Mouse (Mus musculus): Measurements from ENCODE around the gene Slc22a13. TPM values are rescaled to one million over a fixed set of nuclear protein-coding genes. Genes with fewer than 3 reads are reported as not detected.
A peak's percentile ranks its signal among the peaks of the same experiment; 100 is the strongest.

Gene Slc22a13
- polyA plus RNA-seq, 1 experiment from 2014 or later: not detected

DNA sequence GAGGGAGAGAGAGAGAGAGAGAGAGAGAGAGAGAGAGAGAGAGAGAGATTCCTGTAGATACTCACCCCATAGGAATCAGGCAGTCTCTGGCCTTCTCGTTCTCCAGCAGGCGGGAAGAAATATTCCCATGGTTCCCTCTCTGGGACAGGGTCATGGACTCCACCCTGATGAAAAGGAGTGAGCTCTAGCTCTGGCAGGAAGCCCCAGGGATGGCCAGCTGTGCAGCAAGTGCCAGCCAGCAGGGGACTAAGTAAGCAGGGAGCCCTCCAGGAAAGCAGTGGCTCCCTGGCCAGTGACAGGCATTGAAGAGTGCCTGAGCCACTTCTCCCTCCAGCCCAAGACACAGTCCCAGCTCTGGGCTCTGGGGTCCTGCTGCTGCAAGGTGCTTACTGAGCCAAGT, 57.1 kb downstream of the Slc22a13 start:
- WGBS: 52% methylated on average over 2 of the region's 2 CpGs
- no peak for ATAC-seq
- no peaks in the 10 kb centered on the region for H3K4me1 ChIP-seq (ENCODE audit: control insufficient read depth, insufficient read depth, low read length)
- H3K27me3 ChIP-seq (replicated peaks; ENCODE audit: control insufficient read depth, insufficient read depth, low read length): no peaks in the 10 kb centered on the region
- no peak overlapping the region for H3K9ac ChIP-seq (ENCODE audit: low read length)
- H3K36me3 ChIP-seq (ENCODE audit: control insufficient read depth, insufficient read depth, low read length): no peaks in the 10 kb centered on the region
- no peak for DNase-seq (ENCODE audit: low spot score)
- no peak overlapping the region for H3K27ac ChIP-seq (ENCODE audit: low read depth, low read length)
- H3K4me2 ChIP-seq (ENCODE audit: low read length): no peak overlapping the region
- no peak overlapping the region for H3K4me3 ChIP-seq (ENCODE audit: low read depth, low read length)
- H3K9me3 ChIP-seq (replicated peaks; ENCODE audit: control insufficient read depth, low read length): no peaks in the 10 kb centered on the region

DNA sequence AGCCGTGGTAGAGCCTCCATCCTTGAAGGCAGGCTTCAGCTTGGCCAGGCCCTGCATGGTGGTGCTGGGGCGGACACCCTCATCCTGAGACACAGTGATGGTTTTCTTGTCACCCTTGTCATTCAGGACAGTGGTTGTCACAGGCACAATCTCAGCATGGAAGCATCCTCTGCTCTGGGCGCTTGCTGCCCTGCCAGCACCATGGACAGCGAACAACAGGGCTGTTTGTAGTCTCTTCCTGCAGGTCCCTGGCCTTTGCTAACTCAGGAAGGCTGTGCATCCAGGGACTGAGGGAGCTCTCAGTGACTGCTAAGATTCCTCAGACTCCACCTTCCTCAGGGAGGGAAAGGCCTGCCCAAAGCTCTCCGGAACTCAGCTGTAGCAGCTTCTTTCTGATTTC, 59.3 kb downstream of the Slc22a13 start:
- Histone ChIP-seq H3K9me3 (replicated peaks; ENCODE audit: control insufficient read depth, low read length) (no peaks in the 10 kb centered on the region), H3K27ac (ENCODE audit: low read depth, low read length) (no peak overlapping the region), H3K4me1 (ENCODE audit: control insufficient read depth, insufficient read depth, low read length) (no peaks in the 10 kb centered on the region), H3K36me3 (ENCODE audit: control insufficient read depth, insufficient read depth, low read length) (no peaks in the 10 kb centered on the region), H3K9ac (ENCODE audit: low read length) (no peak overlapping the region), H3K4me3 (ENCODE audit: low read depth, low read length) (no peak overlapping the region), H3K4me2 (ENCODE audit: low read length) (no peak overlapping the region), H3K27me3 (replicated peaks; ENCODE audit: control insufficient read depth, insufficient read depth, low read length) (no peaks in the 10 kb centered on the region)
- no peak for ATAC-seq
- WGBS: 27% methylated on average over 5 of the region's 5 CpGs
- peak; percentile 22 for DNase-seq (ENCODE audit: low spot score)

DNA sequence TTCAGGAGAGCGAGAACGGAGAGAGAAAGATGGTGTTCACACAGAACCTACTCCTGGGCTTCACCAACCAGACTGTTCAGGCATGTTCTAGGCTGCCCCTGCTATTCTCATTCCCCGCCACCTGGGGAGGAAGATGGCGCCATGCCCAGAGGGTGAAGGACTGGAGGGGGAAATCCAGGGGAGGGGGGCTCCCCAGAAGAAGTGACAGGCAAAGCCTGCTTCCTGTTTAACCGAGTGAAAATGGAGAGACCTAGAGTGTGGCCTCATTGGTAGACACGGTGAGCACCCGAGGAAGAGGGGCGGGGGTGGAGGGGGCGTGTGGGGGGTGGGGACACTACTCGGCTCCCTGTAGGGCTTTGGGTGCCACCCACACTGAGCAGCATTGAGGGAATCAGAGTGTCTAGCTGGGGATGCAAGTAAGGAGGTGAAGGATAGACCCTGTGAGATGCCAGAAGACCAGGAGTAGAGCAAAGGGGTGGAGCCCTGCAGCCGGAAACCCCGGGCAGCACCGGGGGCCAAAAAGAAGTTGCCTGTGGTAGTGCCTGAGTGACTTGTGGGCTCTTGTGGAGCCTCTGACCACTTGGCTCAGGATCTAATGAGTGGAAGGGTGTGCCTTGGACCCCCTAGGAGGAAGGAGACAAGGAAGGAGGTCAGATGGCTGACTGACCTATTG, 62.7 kb downstream of the Slc22a13 start:
- ATAC-seq (no peak), DNase-seq (ENCODE audit: low spot score) (no peak)
- H3K9me3 ChIP-seq (replicated peaks; ENCODE audit: control insufficient read depth, low read length): no peaks in the 10 kb centered on the region
- no peak overlapping the region for H3K4me2 ChIP-seq (ENCODE audit: low read length)
- H3K36me3 ChIP-seq (ENCODE audit: control insufficient read depth, insufficient read depth, low read length): no peaks in the 10 kb centered on the region
- no peak overlapping the region for H3K4me3 ChIP-seq (ENCODE audit: low read depth, low read length)
- no peaks in the 10 kb centered on the region for H3K4me1 ChIP-seq (ENCODE audit: control insufficient read depth, insufficient read depth, low read length)
- H3K27ac ChIP-seq (ENCODE audit: low read depth, low read length): no peak overlapping the region
- no peaks in the 10 kb centered on the region for H3K27me3 ChIP-seq (replicated peaks; ENCODE audit: control insufficient read depth, insufficient read depth, low read length)
- 79% methylated on average over 13 of the region's 13 CpGs for WGBS
- H3K9ac ChIP-seq (ENCODE audit: low read length): no peak overlapping the region

DNA sequence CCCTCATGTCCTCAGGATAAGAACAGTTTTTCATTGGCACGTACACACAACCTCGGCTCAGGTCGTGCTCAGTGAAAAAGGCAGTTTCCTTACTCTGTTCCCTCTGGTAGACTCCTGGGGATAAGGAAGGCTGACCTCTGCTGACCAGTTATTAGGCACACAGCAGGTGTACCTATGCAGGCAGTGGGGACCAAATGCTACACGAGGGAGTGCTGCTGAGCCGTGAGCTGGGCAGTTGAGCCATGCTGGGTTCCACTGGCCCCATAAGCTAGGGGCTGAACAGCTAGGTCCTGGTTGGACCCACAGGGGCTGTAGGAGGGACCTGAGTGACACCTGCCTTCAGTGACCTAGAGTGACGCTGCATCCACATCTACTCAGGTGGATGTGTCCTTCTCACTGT, 63.3 kb downstream of the Slc22a13 start:
- Histone ChIP-seq H3K4me3 (ENCODE audit: low read depth, low read length) (no peak overlapping the region), H3K4me1 (ENCODE audit: control insufficient read depth, insufficient read depth, low read length) (no peaks in the 10 kb centered on the region), H3K27ac (ENCODE audit: low read depth, low read length) (no peak overlapping the region), H3K9me3 (replicated peaks; ENCODE audit: control insufficient read depth, low read length) (no peaks in the 10 kb centered on the region), H3K27me3 (replicated peaks; ENCODE audit: control insufficient read depth, insufficient read depth, low read length) (no peaks in the 10 kb centered on the region), H3K36me3 (ENCODE audit: control insufficient read depth, insufficient read depth, low read length) (no peaks in the 10 kb centered on the region), H3K4me2 (ENCODE audit: low read length) (no peak overlapping the region), H3K9ac (ENCODE audit: low read length) (no peak overlapping the region)
- ATAC-seq: no peak
- DNase-seq (ENCODE audit: low spot score): no peak
- 60% methylated on average over 6 of the region's 6 CpGs for WGBS

DNA sequence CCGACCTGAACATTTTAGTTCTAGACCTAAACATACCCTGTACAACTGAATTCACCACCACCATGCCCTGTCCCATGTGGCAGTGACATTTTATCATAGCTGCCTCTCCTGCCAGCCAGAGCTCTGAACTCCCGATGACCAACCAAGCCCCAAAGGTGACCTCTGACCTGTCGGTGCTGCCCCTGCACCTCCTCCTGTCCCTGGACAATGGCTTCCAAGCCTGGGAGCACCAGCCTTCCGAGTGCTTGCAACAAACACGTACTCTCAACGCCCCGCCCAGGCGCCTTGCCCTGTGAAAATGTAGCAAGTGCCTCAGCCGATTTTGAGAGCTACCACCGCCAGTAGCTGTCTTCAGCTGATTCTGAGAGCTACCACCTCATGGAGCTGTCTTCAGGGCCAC, 63.8 kb downstream of the Slc22a13 start:
- no peak overlapping the region for H3K9ac ChIP-seq (ENCODE audit: low read length)
- no peak overlapping the region for H3K4me3 ChIP-seq (ENCODE audit: low read depth, low read length)
- no peaks in the 10 kb centered on the region for H3K36me3 ChIP-seq (ENCODE audit: control insufficient read depth, insufficient read depth, low read length)
- H3K9me3 ChIP-seq (replicated peaks; ENCODE audit: control insufficient read depth, low read length): no peaks in the 10 kb centered on the region
- H3K27me3 ChIP-seq (replicated peaks; ENCODE audit: control insufficient read depth, insufficient read depth, low read length): no peaks in the 10 kb centered on the region
- no peak overlapping the region for H3K4me2 ChIP-seq (ENCODE audit: low read length)
- 55% methylated on average over 10 of the region's 10 CpGs for WGBS
- DNase-seq (ENCODE audit: low spot score) (no peak), ATAC-seq (no peak)
- H3K4me1 ChIP-seq (ENCODE audit: control insufficient read depth, insufficient read depth, low read length): no peaks in the 10 kb centered on the region
- H3K27ac ChIP-seq (ENCODE audit: low read depth, low read length): no peak overlapping the region

DNA sequence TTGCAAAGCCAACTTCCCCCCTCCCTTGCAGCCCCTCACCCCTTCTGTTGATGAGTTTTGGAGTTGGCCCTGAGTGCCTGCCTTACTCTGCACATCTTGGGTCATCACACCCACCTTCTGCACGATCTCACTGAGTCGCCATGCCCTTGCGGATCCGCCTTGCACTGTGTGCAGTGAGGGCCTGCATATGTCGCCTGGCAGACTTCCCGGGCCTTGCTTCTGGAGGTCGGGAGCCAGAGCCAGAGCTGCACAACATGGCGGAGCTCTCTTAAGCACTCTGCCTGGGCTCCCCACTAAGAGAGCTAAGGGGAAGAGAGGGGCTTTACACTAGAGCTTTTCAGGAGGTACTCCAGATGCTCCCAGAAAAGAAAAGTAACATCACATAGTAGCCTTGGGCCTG, 64.2 kb downstream of the Slc22a13 start:
- Histone ChIP-seq H3K4me2 (ENCODE audit: low read length) (no peak overlapping the region), H3K36me3 (ENCODE audit: control insufficient read depth, insufficient read depth, low read length) (no peaks in the 10 kb centered on the region), H3K27me3 (replicated peaks; ENCODE audit: control insufficient read depth, insufficient read depth, low read length) (no peaks in the 10 kb centered on the region), H3K9ac (ENCODE audit: low read length) (no peak overlapping the region), H3K4me1 (ENCODE audit: control insufficient read depth, insufficient read depth, low read length) (no peaks in the 10 kb centered on the region), H3K27ac (ENCODE audit: low read depth, low read length) (no peak overlapping the region), H3K9me3 (replicated peaks; ENCODE audit: control insufficient read depth, low read length) (no peaks in the 10 kb centered on the region), H3K4me3 (ENCODE audit: low read depth, low read length) (no peak overlapping the region)
- no peak for ATAC-seq
- peak; percentile 33 for DNase-seq (ENCODE audit: low spot score)
- WGBS: 66% methylated on average over 8 of the region's 8 CpGs

DNA sequence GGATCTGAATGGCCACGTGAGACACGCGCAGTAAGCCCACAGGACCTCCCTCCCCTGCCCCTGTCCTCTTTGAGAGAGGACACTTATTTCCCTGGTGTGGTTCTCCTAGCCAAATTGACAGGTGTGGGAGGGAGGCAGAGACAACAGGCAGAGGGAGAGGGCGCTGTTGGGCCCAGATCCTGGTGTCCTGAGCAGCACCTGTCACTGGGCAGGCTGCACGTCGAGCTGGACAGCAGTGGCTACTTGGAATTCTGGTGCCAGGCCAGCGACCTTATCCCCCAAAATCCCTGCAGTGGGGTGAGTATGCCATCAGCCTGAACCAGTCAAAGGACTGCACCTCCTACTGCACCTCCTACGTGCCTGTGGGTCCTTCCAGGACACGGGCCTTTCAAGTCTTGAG, 65.5 kb downstream of the Slc22a13 start:
- Histone ChIP-seq H3K9me3 (replicated peaks; ENCODE audit: control insufficient read depth, low read length) (no peaks in the 10 kb centered on the region), H3K4me2 (ENCODE audit: low read length) (no peak overlapping the region), H3K4me3 (ENCODE audit: low read depth, low read length) (no peak overlapping the region), H3K4me1 (ENCODE audit: control insufficient read depth, insufficient read depth, low read length) (no peaks in the 10 kb centered on the region), H3K36me3 (ENCODE audit: control insufficient read depth, insufficient read depth, low read length) (no peaks in the 10 kb centered on the region), H3K27me3 (replicated peaks; ENCODE audit: control insufficient read depth, insufficient read depth, low read length) (no peaks in the 10 kb centered on the region), H3K9ac (ENCODE audit: low read length) (no peak overlapping the region), H3K27ac (ENCODE audit: low read depth, low read length) (no peak overlapping the region)
- no peak for DNase-seq (ENCODE audit: low spot score)
- WGBS: 71% methylated on average over 9 of the region's 9 CpGs
- no peak for ATAC-seq

Other genes with a start within 250 kb of the Slc22a13 start
- 3.8 and 4.0 TPM in 2 replicates for gene Vill, start 156.3 kb downstream of the Slc22a13 start, polyA plus RNA-seq (2014; fragmentation: Nextera tagmentation; extraction: Ambion mirVana)
- gene Plcd1, start 115.6 kb downstream of the Slc22a13 start, polyA plus RNA-seq (2014; fragmentation: Nextera tagmentation; extraction: Ambion mirVana): 10.5 and 12.1 TPM in 2 replicates
- 0.33 and 0.70 TPM in 2 replicates for gene Dlec1, start 106.6 kb downstream of the Slc22a13 start, polyA plus RNA-seq (2014; fragmentation: Nextera tagmentation; extraction: Ambion mirVana)
- 1.3 TPM in 2 replicates for gene Acaa1b, start 52.0 kb downstream of the Slc22a13 start, polyA plus RNA-seq (2014; fragmentation: Nextera tagmentation; extraction: Ambion mirVana)
- not detected in 2 replicates for gene Gm47289, start 49.9 kb downstream of the Slc22a13 start, polyA plus RNA-seq (2014; fragmentation: Nextera tagmentation; extraction: Ambion mirVana)
- gene Oxsr1, start 113.3 kb upstream of the Slc22a13 start, polyA plus RNA-seq (2014; fragmentation: Nextera tagmentation; extraction: Ambion mirVana): 13.5 and 14.9 TPM in 2 replicates
- gene Acaa1a, start 130.6 kb upstream of the Slc22a13 start, polyA plus RNA-seq (2014; fragmentation: Nextera tagmentation; extraction: Ambion mirVana): 92.0 and 95.0 TPM in 2 replicates
- gene Myd88, start 132.3 kb upstream of the Slc22a13 start, polyA plus RNA-seq (2014; fragmentation: Nextera tagmentation; extraction: Ambion mirVana): 5.7 and 5.8 TPM in 2 replicates
- gene Xylb, start 148.3 kb upstream of the Slc22a13 start, polyA plus RNA-seq (2014; fragmentation: Nextera tagmentation; extraction: Ambion mirVana): 2.4 and 4.1 TPM in 2 replicates
- gene Slc22a14, start 156.5 kb upstream of the Slc22a13 start, polyA plus RNA-seq (2014; fragmentation: Nextera tagmentation; extraction: Ambion mirVana): not detected in 2 replicates
- gene Acvr2b, start 193.0 kb upstream of the Slc22a13 start, polyA plus RNA-seq (2014; fragmentation: Nextera tagmentation; extraction: Ambion mirVana): 25.9 and 27.5 TPM in 2 replicates
- gene Exog, start 235.8 kb upstream of the Slc22a13 start, polyA plus RNA-seq (2014; fragmentation: Nextera tagmentation; extraction: Ambion mirVana): 54.2 and 64.7 TPM in 2 replicates

Data from forebrain, embryonic 14.5 days (tissue).